Mouse (Mus musculus) CH12.LX (cell line): Measurements from ENCODE around the gene 2610318N02Rik. TPM values are rescaled to one million over a fixed set of nuclear protein-coding genes. Genes with fewer than 3 reads are reported as not detected.

ENCODE experiments used
- DNase-seq: peaks from one replicate; pipeline ENCODE4 v3.0.0-alpha.2; 2013; ENCODE audit errors: extremely low read depth
- H3K27ac ChIP-seq: 2 replicates; pipeline ENCODE4 v1.5.1; 2012; ENCODE audit warnings: low read depth, mild to moderate bottlenecking, control low read depth, moderate library complexity; ENCODE audit not compliant: insufficient read depth
- H3K27me3 ChIP-seq: replicated peaks from 2 replicates; pipeline ENCODE3; 2012; ENCODE audit warnings: inconsistent platforms
- H3K36me3 ChIP-seq, 2 experiments: replicated peaks in 1 of 2; 2 replicates each; pipeline versions ENCODE3 to v1.6.1; 2012; ENCODE audit warnings: inconsistent platforms in 1 of 2, low read length in 1 of 2, mild to moderate bottlenecking in 1 of 2, mixed read lengths in 1 of 2, moderate library complexity in 1 of 2; ENCODE audit not compliant: control insufficient read depth in 1 of 2, insufficient read depth in 1 of 2
- H3K4me1 ChIP-seq, 2 experiments: 2 replicates each; pipeline ENCODE4 v1.6.1; 2012; ENCODE audit warnings: inconsistent platforms in 1 of 2, moderate library complexity in 1 of 2; ENCODE audit not compliant: insufficient read depth in 2 of 2, control insufficient read depth in 1 of 2
- H3K4me2 ChIP-seq: 2 replicates; pipeline ENCODE4 v1.6.1; 2012; ENCODE audit warnings: low read depth, mild to moderate bottlenecking, control low read depth; ENCODE audit not compliant: poor library complexity, insufficient read depth, severe bottlenecking
- H3K4me3 ChIP-seq, 3 experiments: fragments of 150-350 bp in 1 of 3; sonication (generic) in 1 of 3; replicated peaks in 1 of 3; 2 replicates each; pipeline versions ENCODE3 to v1.5.1; 2011 to 2012; ENCODE audit warnings: low read depth in 2 of 3, low read length in 2 of 3, mild to moderate bottlenecking in 2 of 3, moderate library complexity in 2 of 3, control low read depth in 1 of 3, improper control_type of control experiment in 1 of 3, inconsistent platforms in 1 of 3, mixed read lengths in 1 of 3; ENCODE audit not compliant: poor library complexity in 1 of 3
- H3K79me2 ChIP-seq: replicated peaks from 2 replicates; pipeline ENCODE4 v1.6.1; 2012; ENCODE audit warnings: mild to moderate bottlenecking, moderate library complexity; ENCODE audit not compliant: control insufficient read depth, poor library complexity, insufficient read depth, severe bottlenecking; ENCODE audit errors: extremely low read depth
- H3K9ac ChIP-seq: 2 replicates; pipeline ENCODE4 v1.6.1; 2012; ENCODE audit warnings: low read depth, mild to moderate bottlenecking, control low read depth, moderate library complexity; ENCODE audit not compliant: insufficient read depth
- H3K9me3 ChIP-seq: replicated peaks from 2 replicates; pipeline ENCODE3; 2012; ENCODE audit warnings: low read length, inconsistent platforms, mixed read lengths
- BHLHE40 ChIP-seq: IDR thresholded peaks from 2 replicates; pipeline ENCODE4 v1.6.1; 2011; ENCODE audit warnings: mild to moderate bottlenecking, low read depth, low read length, improper control_type of control experiment
- CHD2 ChIP-seq: IDR thresholded peaks from 2 replicates; pipeline ENCODE4 v1.6.1; 2011; ENCODE audit warnings: low read length, improper control_type of control experiment
- ELF1 ChIP-seq: IDR thresholded peaks from 2 replicates; pipeline ENCODE4 v1.6.1; 2014; ENCODE audit warnings: low read depth, mild to moderate bottlenecking, inconsistent platforms, low read length, improper control_type of control experiment
- EP300 ChIP-seq: IDR thresholded peaks from 2 replicates; pipeline ENCODE4 v1.6.1; 2011; ENCODE audit warnings: low read length, improper control_type of control experiment
- GABPA ChIP-seq: IDR thresholded peaks from 2 replicates; pipeline ENCODE4 v1.6.1; 2012; ENCODE audit warnings: low read depth, low read length, improper control_type of control experiment, inconsistent platforms; ENCODE audit not compliant: insufficient replicate concordance
- HCFC1 ChIP-seq: IDR thresholded peaks from 2 replicates; pipeline ENCODE4 v1.6.1; 2012; ENCODE audit warnings: low read depth, mild to moderate bottlenecking, inconsistent platforms, low read length, improper control_type of control experiment
- IRF4 ChIP-seq: IDR thresholded peaks from 2 replicates; pipeline ENCODE4 v1.6.1; 2014; ENCODE audit warnings: low read depth, mild to moderate bottlenecking, inconsistent platforms, low read length, improper control_type of control experiment
- JUN ChIP-seq: IDR thresholded peaks from 2 replicates; pipeline ENCODE4 v1.6.1; 2011; ENCODE audit warnings: low read depth, mild to moderate bottlenecking, low read length, improper control_type of control experiment, moderate library complexity; ENCODE audit not compliant: insufficient read depth
- JUND ChIP-seq: conservative IDR thresholded peaks from 2 replicates; pipeline ENCODE4 v1.6.1; 2011; ENCODE audit warnings: low read depth, low read length, improper control_type of control experiment
- MAFK ChIP-seq: IDR thresholded peaks from 2 replicates; pipeline ENCODE4 v1.6.1; 2011; ENCODE audit warnings: low read length, improper control_type of control experiment; ENCODE audit not compliant: insufficient replicate concordance
- MAX ChIP-seq: IDR thresholded peaks from 2 replicates; pipeline ENCODE4 v1.6.1; 2011; ENCODE audit warnings: low read length, improper control_type of control experiment
- MEF2A ChIP-seq: IDR thresholded peaks from 2 replicates; pipeline ENCODE4 v1.6.1; 2014; ENCODE audit warnings: low read depth, mild to moderate bottlenecking, inconsistent platforms, low read length, improper control_type of control experiment, borderline replicate concordance
- MXI1 ChIP-seq: IDR thresholded peaks from 2 replicates; pipeline ENCODE4 v1.6.1; 2011; ENCODE audit warnings: mild to moderate bottlenecking, low read depth, low read length, improper control_type of control experiment
- MYC ChIP-seq: IDR thresholded peaks from 2 replicates; pipeline ENCODE4 v1.6.1; 2011; ENCODE audit warnings: low read depth, mild to moderate bottlenecking, improper control_type of control experiment, low read length
- NRF1 ChIP-seq: IDR thresholded peaks from 2 replicates; pipeline ENCODE4 v1.6.1; 2014; ENCODE audit warnings: low read depth, mild to moderate bottlenecking, inconsistent platforms, low read length, improper control_type of control experiment, moderate library complexity
- POLR2A ChIP-seq: IDR thresholded peaks from 2 replicates; pipeline ENCODE4 v1.6.1; 2011; ENCODE audit warnings: low read depth, mild to moderate bottlenecking, improper control_type of control experiment, low read length
- POLR2AphosphoS2 ChIP-seq: IDR thresholded peaks from 2 replicates; pipeline ENCODE4 v1.6.1; 2011; ENCODE audit warnings: low read depth, low read length, improper control_type of control experiment
- RAD21 ChIP-seq: IDR thresholded peaks from 2 replicates; pipeline ENCODE4 v1.6.1; 2011; ENCODE audit warnings: low read depth, mild to moderate bottlenecking, low read length, improper control_type of control experiment, moderate library complexity
- RCOR1 ChIP-seq: conservative IDR thresholded peaks from 2 replicates; pipeline ENCODE4 v1.6.1; 2012; ENCODE audit warnings: low read depth, mild to moderate bottlenecking, inconsistent platforms, low read length, improper control_type of control experiment
- SIN3A ChIP-seq: IDR thresholded peaks from 2 replicates; pipeline ENCODE4 v1.6.1; 2012; ENCODE audit warnings: low read length, improper control_type of control experiment, inconsistent platforms
- SMC3 ChIP-seq: IDR thresholded peaks from 2 replicates; pipeline ENCODE4 v1.6.1; 2011; ENCODE audit warnings: low read depth, low read length, improper control_type of control experiment
- TBP ChIP-seq: conservative IDR thresholded peaks from 2 replicates; pipeline ENCODE4 v1.6.1; 2011; ENCODE audit warnings: low read depth, low read length, improper control_type of control experiment
- USF1 ChIP-seq: IDR thresholded peaks from 2 replicates; pipeline ENCODE4 v1.6.1; 2014; ENCODE audit warnings: low read depth, mild to moderate bottlenecking, inconsistent platforms, low read length, improper control_type of control experiment
- USF2 ChIP-seq: conservative IDR thresholded peaks from 2 replicates; pipeline ENCODE4 v1.6.1; 2011; ENCODE audit warnings: low read depth, low read length, improper control_type of control experiment
- ZC3H11A ChIP-seq: IDR thresholded peaks from 2 replicates; pipeline ENCODE4 v1.6.1; 2012; ENCODE audit warnings: low read depth, mild to moderate bottlenecking, inconsistent platforms, low read length, improper control_type of control experiment
- ZMIZ1 ChIP-seq: IDR thresholded peaks from 2 replicates; pipeline ENCODE4 v1.6.1; 2012; ENCODE audit warnings: low read depth, mild to moderate bottlenecking, inconsistent platforms, low read length, improper control_type of control experiment
- ZNF384 ChIP-seq: IDR thresholded peaks from 2 replicates; pipeline ENCODE4 v1.6.1; 2012; ENCODE audit warnings: low read depth, low read length, improper control_type of control experiment, inconsistent platforms
- dilution Hi-C: fragments of 300-500 bp; cut with MboI; formaldehyde crosslinking; loops from 2 replicates; pipeline ENCODE4 v1.14.3; 2020; ENCODE audit warnings: low sequenced_read_pairs; ENCODE audit not compliant: extremely low pct_unique_long_range_greater_than_20kb, extremely low pct_ligation_motif_present
- in situ Hi-C: fragments of 300-500 bp; cut with MboI; formaldehyde crosslinking; loops from 3 replicates; pipeline ENCODE4 v1.14.3; 2019; ENCODE audit warnings: low sequenced_read_pairs, low pct_ligation_motif_present, low pct_unique_long_range_greater_than_20kb, mixed read lengths
- polyA plus RNA-seq: library from polyadenylated mRNA; unstranded; fragments of >175 nt; gene quantifications from 2 replicates; pipeline ENCODE4 v1.2.1, GENCODE M21; 2012; ENCODE audit warnings: low read depth; ENCODE audit not compliant: insufficient read length
- total RNA-seq, 2 experiments: library from RNA; depleted of rRNA; stranded (reverse); fragments of 300-350 nt in 1 of 2; fragments of >200 nt in 1 of 2; gene quantifications; 2 replicates each; pipeline ENCODE4 v1.2.3; 2012 to 2014

Gene 2610318N02Rik
- total and polyA plus RNA-seq, 3 experiments = 21.0 to 78.4 (median 33.3) TPM

DNA sequence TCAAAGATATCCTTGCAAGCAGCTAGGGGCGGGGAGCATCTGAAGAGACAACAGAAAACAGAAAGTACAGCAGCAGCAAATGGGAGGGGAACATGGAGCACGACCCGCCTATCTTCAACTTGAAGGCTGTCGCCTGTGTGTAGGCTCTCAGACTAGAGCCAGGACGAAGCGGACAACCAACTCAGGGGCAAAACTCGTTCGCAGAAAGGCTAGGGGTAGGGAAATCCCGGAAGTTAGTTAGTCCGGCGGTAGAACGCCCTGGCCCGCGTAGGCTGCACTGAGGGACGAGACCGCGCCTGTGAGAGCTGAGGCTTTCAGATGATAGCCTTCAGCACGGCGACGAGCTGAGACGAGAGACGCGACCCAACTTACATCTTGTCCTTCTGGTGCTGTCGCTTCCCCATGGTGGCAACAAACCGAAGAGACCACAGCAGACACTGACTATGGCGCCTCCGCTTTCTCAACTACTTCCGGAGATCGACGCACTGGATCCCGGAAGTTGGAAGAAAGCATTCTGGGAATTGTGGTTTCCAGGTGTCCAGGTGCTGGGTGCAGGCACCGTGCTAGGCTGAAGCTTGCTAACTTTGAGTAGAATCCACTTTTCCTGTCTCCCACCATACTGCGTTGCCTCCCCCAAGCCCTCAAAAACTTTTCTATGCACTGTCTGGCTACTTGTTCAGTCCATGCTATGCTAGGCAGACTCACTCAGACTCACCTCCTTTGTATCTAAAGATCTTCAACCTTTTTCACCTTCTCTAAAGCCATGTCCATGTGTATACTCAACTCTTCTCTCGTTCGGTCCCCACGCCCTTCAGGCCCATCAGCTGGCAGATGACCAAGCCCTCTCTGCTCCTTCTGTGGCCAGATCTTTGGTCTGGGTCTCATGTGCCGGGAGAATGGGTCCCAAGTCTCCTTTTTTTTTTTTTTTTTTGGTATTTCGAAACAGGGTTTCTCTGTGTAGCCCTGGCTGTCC, 13.9 kb downstream of the 2610318N02Rik start, which contains the start of gene Ppil2 (continued):
- TF ChIP-seq ZMIZ1 (peak; percentile 86), TBP (peak; percentile 80), MXI1 (peak; percentile 65), EP300 (0 out of 2 replicates have a peak, but pooled peaks have one; percentile 11), RAD21 (no peak), USF1 (no peak), MEF2A (peak; percentile 59; the same call in 1 of the 2 replicates), SIN3A (peak; percentile 94), ELF1 (peak; percentile 97), CHD2 (peak; percentile 67), SMC3 (no peak), MYC (peak; percentile 90), BHLHE40 (0 out of 2 replicates have a peak, but pooled peaks have one; percentile 5), USF2 (no peak)

DNA sequence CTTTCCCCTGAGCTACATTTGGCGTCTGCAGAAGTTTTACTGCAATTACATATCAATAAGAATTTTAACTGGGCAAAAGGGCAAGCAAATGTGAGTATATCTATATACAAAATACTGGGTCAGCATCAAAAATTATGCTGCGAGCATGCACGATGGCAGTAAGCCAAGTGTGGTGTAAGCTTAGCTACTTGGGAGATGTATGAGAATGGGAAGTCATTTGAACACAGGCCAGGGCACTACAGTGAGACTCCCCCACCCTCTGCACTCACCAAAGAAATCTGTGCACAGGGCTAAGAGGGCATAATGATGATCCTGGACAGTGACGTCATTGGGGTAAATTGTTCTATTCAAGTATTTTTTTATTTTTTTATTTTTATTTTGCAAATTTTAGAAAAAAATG, 20.4 kb downstream of the 2610318N02Rik start:
- H3K4me1 ChIP-seq = peaks cover 2 to 6% of the 10 kb centered on the region in 2 experiments; a peak in 2 of 4 replicates
- dilution Hi-C loops (no loop called here), in situ Hi-C loops (no loop called here)
- H3K27ac ChIP-seq = no peak overlapping the region
- H3K9ac ChIP-seq = no peak overlapping the region
- no peaks in the 10 kb centered on the region for H3K9me3 ChIP-seq
- no peak for TF ChIP-seq IRF4
- TF ChIP-seq GABPA = no peak
- no peak for TF ChIP-seq MXI1
- TF ChIP-seq MAFK = no peak
- TF ChIP-seq RCOR1 = no peak
- TF ChIP-seq USF1 = no peak
- no peak for TF ChIP-seq CHD2
- no peak for TF ChIP-seq SMC3
- no peak for TF ChIP-seq HCFC1
- TF ChIP-seq JUN = no peak
- TF ChIP-seq ELF1 = no peak
- TF ChIP-seq MYC = no peak
- no peak for TF ChIP-seq POLR2A
- no peak for TF ChIP-seq ZNF384
- no peak for TF ChIP-seq JUND
- TF ChIP-seq NRF1 = no peak
- no peak for TF ChIP-seq POLR2AphosphoS2
- no peak for TF ChIP-seq ZC3H11A
- TF ChIP-seq MAX = no peak
- DNase-seq = no peak
- H3K36me3 ChIP-seq = peaks cover 58 to 89% of the 10 kb centered on the region in 2 experiments
- peaks cover 15% of the 10 kb centered on the region for H3K79me2 ChIP-seq
- no peaks in the 10 kb centered on the region for H3K27me3 ChIP-seq
- no peak overlapping the region for H3K4me2 ChIP-seq
- no peak overlapping the region for H3K4me3 ChIP-seq
